Mouse (Mus musculus) C2C12 (cell line): Measurements from ENCODE around the gene Prdm1.

ENCODE experiments used
- CEBPB ChIP-seq: IDR thresholded peaks from one replicate; pipeline ENCODE4 v1.6.1; 2011; ENCODE audit warnings: low read depth, mild to moderate bottlenecking, control low read depth, moderate library complexity
- CTCF ChIP-seq: IDR thresholded peaks from one replicate; pipeline ENCODE4 v1.5.1; 2011; ENCODE audit not compliant: control insufficient read depth, insufficient read depth, insufficient read length
- MAX ChIP-seq: IDR thresholded peaks from one replicate; pipeline ENCODE4 v1.6.1; 2011; ENCODE audit warnings: mild to moderate bottlenecking, control low read depth
- MYOD1 ChIP-seq: IDR thresholded peaks from one replicate; pipeline ENCODE4 v1.6.1; 2011; ENCODE audit warnings: low read depth; ENCODE audit not compliant: control insufficient read depth, insufficient read length
- USF1 ChIP-seq: IDR thresholded peaks from one replicate; pipeline ENCODE4 v1.6.1; 2011; ENCODE audit warnings: low read depth, mild to moderate bottlenecking, control low read depth, moderate library complexity

GRCm38 (mm10) chr10:44553648-44554047 is 25.3 kb upstream of the Prdm1 start:
- TF ChIP-seq CTCF (no peak), MYOD1 (no peak), MAX (no peak), CEBPB (no peak), USF1 (no peak)
